Mouse (Mus musculus) C2C12 (cell line): Measurements from ENCODE around the gene Gpd2. TPM values are rescaled to one million over a fixed set of nuclear protein-coding genes. Genes with fewer than 3 reads are reported as not detected.

Experiments used
- H3K27me3 ChIP-seq: one replicate; pipeline ENCODE4 v1.6.1; 2011; ENCODE audit not compliant: control insufficient read depth, insufficient read depth, insufficient read length
- H3K36me3 ChIP-seq: one replicate; pipeline ENCODE4 v1.6.1; 2011; ENCODE audit not compliant: control insufficient read depth, insufficient read depth
- H3K4me3 ChIP-seq: one replicate; pipeline ENCODE4 v1.5.1; 2011; ENCODE audit warnings: mild to moderate bottlenecking, control low read depth; ENCODE audit not compliant: poor library complexity, insufficient read depth, severe bottlenecking
- H3K79me2 ChIP-seq: one replicate; pipeline ENCODE4 v1.6.1; 2011; ENCODE audit not compliant: control insufficient read depth, insufficient read depth
- H3K79me3 ChIP-seq: one replicate; pipeline ENCODE4 v1.6.1; 2011; ENCODE audit warnings: low read depth, control low read depth
- H3ac ChIP-seq: one replicate; pipeline ENCODE3; 2011; ENCODE audit warnings: low read depth; ENCODE audit not compliant: control insufficient read depth, insufficient read length
- CEBPB ChIP-seq: IDR thresholded peaks from one replicate; pipeline ENCODE4 v1.6.1; 2011; ENCODE audit warnings: low read depth, mild to moderate bottlenecking, control low read depth, moderate library complexity
- CTCF ChIP-seq: IDR thresholded peaks from one replicate; pipeline ENCODE4 v1.5.1; 2011; ENCODE audit not compliant: control insufficient read depth, insufficient read depth, insufficient read length
- FOSL1 ChIP-seq: IDR thresholded peaks from one replicate; pipeline ENCODE4 v1.8.0; 2011; ENCODE audit warnings: mild to moderate bottlenecking, low read length; ENCODE audit not compliant: poor library complexity, insufficient read depth, severe bottlenecking
- MAX ChIP-seq: IDR thresholded peaks from one replicate; pipeline ENCODE4 v1.6.1; 2011; ENCODE audit warnings: mild to moderate bottlenecking, control low read depth
- MYOD1 ChIP-seq: IDR thresholded peaks from one replicate; pipeline ENCODE4 v1.6.1; 2011; ENCODE audit warnings: low read depth; ENCODE audit not compliant: control insufficient read depth, insufficient read length
- MYOG ChIP-seq: IDR thresholded peaks from one replicate; pipeline ENCODE4 v1.6.1; 2011; ENCODE audit not compliant: control insufficient read depth, insufficient read length; ENCODE audit errors: extremely low read depth
- USF1 ChIP-seq: IDR thresholded peaks from one replicate; pipeline ENCODE4 v1.6.1; 2011; ENCODE audit warnings: low read depth, mild to moderate bottlenecking, control low read depth, moderate library complexity
- polyA plus RNA-seq: library from polyadenylated mRNA; unstranded; fragments of >200 nt; fragmentation: generic; extraction: Trizol; gene quantifications from one replicate; pipeline ENCODE4 v1.2.1, GENCODE M21; 2012; ENCODE audit warnings: missing spikeins

Gene Gpd2
- polyA plus RNA-seq, 1 experiment, result 23.8 TPM

DNA sequence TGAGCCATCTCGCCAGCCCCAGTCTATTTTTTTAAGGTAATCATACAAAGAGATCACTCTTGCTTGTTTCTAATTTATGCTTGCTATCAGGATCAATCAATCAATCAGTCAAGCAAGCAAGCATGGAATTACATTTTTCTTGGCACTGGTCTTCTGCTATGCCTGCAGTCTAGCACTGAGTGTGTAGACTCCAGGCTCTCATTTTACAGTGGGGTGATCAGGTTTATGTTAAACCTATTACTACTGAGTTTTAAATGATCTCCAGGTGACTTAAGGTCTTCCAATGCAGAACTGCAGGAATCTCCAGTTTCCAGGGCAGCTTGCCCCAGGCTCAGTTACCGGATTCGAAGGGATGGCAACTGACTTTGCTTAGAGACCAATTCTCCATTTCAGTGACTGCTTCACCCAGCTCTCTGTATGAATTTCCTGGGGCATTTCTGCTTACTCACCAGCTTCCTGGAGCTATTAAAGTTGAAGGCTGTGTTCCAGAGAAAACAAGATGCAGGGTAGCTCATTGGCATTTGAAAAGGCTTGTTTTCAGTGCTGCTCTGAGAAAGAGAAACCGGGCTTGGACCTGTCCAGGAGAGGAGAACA is 7.7 kb upstream of the Gpd2 start:
- Histone ChIP-seq H3K27me3 (no peaks in the 10 kb centered on the region), H3K79me2 (no peaks in the 10 kb centered on the region), H3K36me3 (no peaks in the 10 kb centered on the region), H3ac (no peak overlapping the region), H3K79me3 (no peaks in the 10 kb centered on the region), H3K4me3 (no peak overlapping the region)
- TF ChIP-seq USF1 (no peak), MAX (no peak), FOSL1 (no peak), MYOG (no peak), CEBPB (no peak), MYOD1 (no peak), CTCF (no peak)

DNA sequence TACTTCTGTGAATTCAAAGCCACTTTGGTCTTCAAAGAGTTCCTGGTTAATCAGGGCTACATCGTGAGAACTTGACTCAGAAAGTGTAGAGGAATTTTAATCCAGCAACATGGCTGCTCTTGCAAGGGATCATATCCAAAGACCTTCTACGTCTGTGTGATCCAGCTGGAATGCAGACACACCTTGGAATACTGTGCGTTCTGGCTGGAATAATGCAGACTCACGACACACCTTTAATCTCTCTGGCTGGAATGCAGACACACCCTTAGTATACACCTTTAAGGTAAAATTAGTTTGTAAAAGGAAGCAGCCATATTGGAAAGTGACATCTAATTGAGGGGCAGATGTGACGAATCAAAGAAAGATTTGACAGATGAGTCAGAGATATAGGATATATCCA is 6.0 kb upstream of the Gpd2 start:
- Histone ChIP-seq H3K79me3 (no peaks in the 10 kb centered on the region), H3K36me3 (no peaks in the 10 kb centered on the region), H3K79me2 (no peaks in the 10 kb centered on the region), H3ac (no peak overlapping the region), H3K27me3 (no peaks in the 10 kb centered on the region), H3K4me3 (no peak overlapping the region)
- TF ChIP-seq CEBPB (no peak), CTCF (no peak), MYOD1 (no peak), FOSL1 (no peak), MYOG (no peak), MAX (no peak)

DNA sequence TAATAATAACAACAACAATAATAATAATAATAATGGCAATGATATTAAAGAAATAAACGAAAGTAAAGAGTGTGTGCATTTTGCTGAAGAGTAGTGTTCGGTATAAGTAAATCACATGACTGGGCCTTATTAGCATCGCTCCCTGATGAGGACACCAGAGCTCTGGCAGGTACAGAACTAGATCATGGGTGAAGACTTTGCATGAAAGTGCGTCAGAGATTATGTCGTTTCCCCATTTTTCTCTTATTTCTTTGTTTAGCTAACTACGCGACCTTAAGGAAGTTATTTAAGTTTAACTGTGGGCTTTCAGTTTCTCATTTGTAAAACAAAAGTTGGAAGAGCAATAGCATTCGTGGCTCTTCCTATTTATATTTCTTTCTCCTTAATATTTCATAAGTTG is 5.1 kb upstream of the Gpd2 start:
- no peak overlapping the region for H3ac ChIP-seq
- H3K4me3 ChIP-seq, result no peak overlapping the region

DNA sequence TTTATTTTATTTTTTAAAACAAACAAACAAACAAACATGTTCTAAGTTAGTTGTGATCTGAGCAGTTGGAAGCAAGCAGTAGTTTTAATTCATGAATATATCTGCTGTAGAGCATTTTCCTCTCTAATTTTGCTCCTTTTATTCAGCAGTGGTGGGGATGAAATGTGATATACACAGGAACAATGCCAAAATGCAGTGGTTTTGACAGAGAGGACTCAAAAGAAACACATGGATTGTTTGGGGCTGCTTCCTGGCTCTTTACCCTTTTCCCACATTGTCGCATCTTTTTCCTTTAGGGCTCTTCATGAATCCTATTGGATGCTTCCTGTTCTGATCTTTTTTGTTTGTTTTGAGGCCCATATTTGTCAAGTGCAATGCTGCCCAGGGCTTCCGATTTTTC is 1.2 kb upstream of the Gpd2 start:
- Histone ChIP-seq H3K79me2 (peaks cover 41% of the 10 kb centered on the region), H3K27me3 (no peaks in the 10 kb centered on the region), H3K36me3 (peaks cover 2% of the 10 kb centered on the region), H3K4me3 (no peak overlapping the region), H3ac (no peak overlapping the region), H3K79me3 (peaks cover 22% of the 10 kb centered on the region)
- TF ChIP-seq MYOG, result no peak
- TF ChIP-seq CTCF, result no peak
- no peak for TF ChIP-seq CEBPB
- TF ChIP-seq FOSL1, result no peak
- no peak for TF ChIP-seq USF1
- TF ChIP-seq MAX, result no peak
- TF ChIP-seq MYOD1, result no peak

More for the DNA sequence above, 5.1 kb upstream of the Gpd2 start:
- no peaks in the 10 kb centered on the region for H3K79me3 ChIP-seq
- no peaks in the 10 kb centered on the region for H3K36me3 ChIP-seq
- H3K27me3 ChIP-seq, result no peaks in the 10 kb centered on the region
- H3K79me2 ChIP-seq, result peaks cover 3% of the 10 kb centered on the region
- TF ChIP-seq MYOG, result no peak

DNA sequence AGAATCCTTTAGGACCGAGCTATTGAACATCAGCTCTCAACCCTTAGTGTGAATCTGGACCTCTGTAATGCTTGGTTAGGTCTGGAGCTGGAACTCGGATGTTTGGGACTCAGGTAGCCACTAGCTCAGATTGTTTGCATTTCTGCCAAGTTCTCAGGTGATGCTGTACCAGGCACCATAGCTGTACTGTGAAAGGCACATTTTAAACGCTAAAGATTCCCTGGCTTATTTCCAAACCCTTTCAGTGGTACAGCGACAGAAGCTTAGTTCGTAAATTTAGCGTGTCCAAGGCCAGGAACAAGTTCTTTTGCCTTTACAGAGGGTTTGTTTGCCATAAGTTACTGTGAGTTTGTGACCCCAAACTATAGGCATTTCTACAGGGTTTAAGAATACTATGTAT is 409 bp upstream of the Gpd2 start:
- Histone ChIP-seq H3ac (no peak overlapping the region), H3K4me3 (no peak overlapping the region), H3K79me2 (peaks cover 48% of the 10 kb centered on the region), H3K79me3 (peaks cover 29% of the 10 kb centered on the region), H3K27me3 (no peaks in the 10 kb centered on the region), H3K36me3 (peaks cover 7% of the 10 kb centered on the region)
- TF ChIP-seq FOSL1 (no peak), MYOG (no peak), CTCF (no peak), CEBPB (no peak), MAX (no peak), USF1 (no peak), MYOD1 (no peak)

DNA sequence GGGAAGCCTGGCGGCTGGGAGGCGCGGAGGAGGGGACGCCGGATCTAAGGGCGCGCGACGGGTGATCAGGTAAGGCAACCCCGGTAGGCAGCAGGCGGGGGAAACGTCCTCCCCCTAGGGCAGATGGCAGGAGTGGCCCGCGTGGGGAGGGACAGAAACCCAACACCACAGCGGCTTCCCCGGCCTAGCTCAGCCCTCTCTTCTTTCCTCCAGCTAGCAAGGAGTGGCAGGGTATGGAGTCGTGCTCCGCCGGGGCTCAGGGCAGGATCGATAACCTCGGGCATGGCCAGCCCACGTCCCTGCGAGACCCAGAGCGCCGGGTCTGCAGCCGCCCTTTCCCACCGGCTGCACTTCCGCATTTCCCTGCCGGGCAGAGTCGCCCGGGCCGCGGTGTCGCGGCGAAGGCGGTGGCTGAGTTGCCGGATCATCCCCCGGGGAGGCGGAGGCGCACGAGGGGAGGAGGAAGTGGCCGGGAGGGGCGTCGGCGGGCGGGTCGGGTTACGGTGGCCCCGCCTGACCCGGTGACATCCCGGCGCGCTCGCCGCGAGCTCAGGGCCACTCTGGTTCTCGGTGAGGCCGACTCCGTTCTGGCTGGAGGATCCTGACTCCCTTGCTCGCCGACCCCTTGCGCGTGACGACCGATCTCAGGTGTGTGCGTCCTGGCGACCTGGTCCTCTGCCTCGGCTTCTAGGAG is 632 bp downstream of the Gpd2 start:
- Histone ChIP-seq H3K27me3 (no peaks in the 10 kb centered on the region), H3K36me3 (peaks cover 7% of the 10 kb centered on the region), H3K79me2 (peaks cover 59% of the 10 kb centered on the region)

More for the DNA sequence above, 632 bp downstream of the Gpd2 start:
- Histone ChIP-seq H3K4me3 (peak overlapping the region; percentile 62), H3ac (peak overlapping the region; percentile 60), H3K79me3 (peaks cover 38% of the 10 kb centered on the region)
- peak; percentile 29 for TF ChIP-seq MAX
- no peak for TF ChIP-seq MYOG
